7 mouse cellular contexts compared by ENCODE assay signal in the genomic region with DNA sequence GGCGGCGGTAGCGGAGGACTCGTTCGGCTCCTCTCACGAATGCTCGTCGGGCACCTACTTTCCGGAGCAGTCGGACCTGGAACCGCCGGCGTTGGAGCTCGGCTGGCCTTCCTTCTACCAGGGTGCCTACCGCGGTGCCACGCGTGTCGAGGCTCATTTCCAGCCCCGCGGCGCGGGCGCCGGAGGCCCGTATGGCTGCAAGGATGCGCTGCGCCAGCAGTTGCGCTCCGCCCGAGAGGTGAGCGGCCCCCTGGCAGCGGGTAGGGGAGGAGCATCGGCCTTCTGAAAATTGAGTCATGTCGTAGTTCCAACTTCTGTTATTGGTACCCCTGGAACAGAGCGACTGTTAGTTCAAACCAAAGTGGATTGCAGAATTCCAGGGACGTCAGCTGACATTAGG. TPM values are rescaled to one million over a fixed set of nuclear protein-coding genes. Genes with fewer than 3 reads are reported as not detected.
DNase-seq lines count a peak whose midpoint lies in the region; ATAC-seq and TF ChIP-seq lines count a peak whose summit lies in the region.

No protein-coding gene starts in this region.

- TF ChIP-seq POLR2A in limb, embryonic 14.5 days (IDR thresholded peaks at IDR 0.05; ENCODE audit: borderline replicate concordance, extremely low read depth, insufficient read depth, insufficient read length), result no peak

- H3K27ac ChIP-seq in neural tube, embryonic 11.5 days (ENCODE audit: low read depth, low read length), result peak overlapping the region; percentile 63
- no peak overlapping the region for H3K27ac ChIP-seq in forebrain, embryonic 16.5 days (ENCODE audit: low read length)
- H3K27ac ChIP-seq in limb, embryonic 14.5 days (replicated peaks; ENCODE audit: low read depth, low read length), result peak overlapping the region; percentile 67; the same call in 1 of the 2 replicates
- H3K27ac ChIP-seq in neural tube, embryonic 12.5 days, result no peak overlapping the region

- peak overlapping the region; percentile 70 for H3K9ac ChIP-seq in neural tube, embryonic 11.5 days (ENCODE audit: low read length)
- H3K9ac ChIP-seq in forebrain, embryonic 16.5 days (replicated peaks; ENCODE audit: low read depth, low read length), result peak overlapping the region; percentile 64
- peak overlapping the region; percentile 72 for H3K9ac ChIP-seq in limb, embryonic 14.5 days (ENCODE audit: low read depth, low read length, severe bottlenecking)
- H3K9ac ChIP-seq in neural tube, embryonic 12.5 days, result peak overlapping the region; percentile 73

- peak overlapping the region; percentile 79 for H3K4me3 ChIP-seq in neural tube, embryonic 11.5 days (ENCODE audit: low read depth, low read length)
- peak overlapping the region; percentile 68 for H3K4me3 ChIP-seq in forebrain, embryonic 16.5 days (replicated peaks; ENCODE audit: low read length)
- H3K4me3 ChIP-seq in limb, embryonic 14.5 days (replicated peaks; ENCODE audit: low read length), result peak overlapping the region; percentile 75
- peak overlapping the region; percentile 76 for H3K4me3 ChIP-seq in neural tube, embryonic 12.5 days

- H3K4me1 ChIP-seq in neural tube, embryonic 11.5 days (ENCODE audit: control insufficient read depth, insufficient read depth, low read length), result peaks cover 32% of the 10 kb centered on the region
- H3K4me1 ChIP-seq in forebrain, embryonic 16.5 days (replicated peaks; ENCODE audit: control insufficient read depth, insufficient read depth, low read length), result peaks cover 46% of the 10 kb centered on the region
- H3K4me1 ChIP-seq in limb, embryonic 14.5 days (ENCODE audit: control insufficient read depth, insufficient read depth, low read length), result peaks cover 33% of the 10 kb centered on the region
- H3K4me1 ChIP-seq in neural tube, embryonic 12.5 days, result peaks cover 44% of the 10 kb centered on the region

- peak overlapping the region; percentile 88 for H3K4me2 ChIP-seq in neural tube, embryonic 11.5 days (ENCODE audit: low read depth)
- H3K4me2 ChIP-seq in forebrain, embryonic 16.5 days (ENCODE audit: low read length), result peak overlapping the region; percentile 99
- peak overlapping the region; percentile 96 for H3K4me2 ChIP-seq in limb, embryonic 14.5 days (replicated peaks; ENCODE audit: low read depth, low read length, severe bottlenecking)
- peak overlapping the region; percentile 95 for H3K4me2 ChIP-seq in neural tube, embryonic 12.5 days (replicated peaks)

- no peaks in the 10 kb centered on the region for H3K27me3 ChIP-seq in neural tube, embryonic 11.5 days (ENCODE audit: control insufficient read depth, insufficient read depth, low read length)
- no peaks in the 10 kb centered on the region for H3K27me3 ChIP-seq in forebrain, embryonic 16.5 days (replicated peaks; ENCODE audit: control insufficient read depth, insufficient read depth, low read length)
- no peaks in the 10 kb centered on the region for H3K27me3 ChIP-seq in limb, embryonic 14.5 days (ENCODE audit: control insufficient read depth, insufficient read depth, low read length)
- no peaks in the 10 kb centered on the region for H3K27me3 ChIP-seq in neural tube, embryonic 12.5 days (replicated peaks)

- peak; percentile 58 for DNase-seq in neural tube, embryonic 11.5 days (ENCODE audit: low spot score)
- no peak for DNase-seq in neural tube, embryonic 10.5 days (ENCODE audit: extremely low spot score, low spot score)
- peak; percentile 56 for DNase-seq in adrenal gland, postnatal 14 days
- DNase-seq in limb, embryonic 14.5 days (ENCODE audit: low spot score), result no peak
- DNase-seq in adipocyte (ENCODE audit: low spot score), result no peak

- under 1% methylated on average over 37 of the region's 37 CpGs for WGBS in neural tube, embryonic 11.5 days
- WGBS in forebrain, embryonic 16.5 days, result under 1% methylated on average over 37 of the region's 37 CpGs
- WGBS in limb, embryonic 14.5 days, result under 1% methylated on average over 35 of the region's 37 CpGs
- WGBS in neural tube, embryonic 12.5 days, result under 1% methylated on average over 37 of the region's 37 CpGs

- ATAC-seq in neural tube, embryonic 11.5 days (ENCODE audit: insufficient read depth, low FRiP score, low TSS enrichment), result peak; percentile 28
- ATAC-seq in forebrain, embryonic 16.5 days, result peak; percentile 9
- ATAC-seq in limb, embryonic 14.5 days (ENCODE audit: low FRiP score, low read depth), result no peak
- ATAC-seq in neural tube, embryonic 12.5 days (ENCODE audit: low FRiP score, low read depth), result peak; percentile 38

- H3K36me3 ChIP-seq in neural tube, embryonic 11.5 days (ENCODE audit: control insufficient read depth, insufficient read depth, low read length), result no peaks in the 10 kb centered on the region; the same call in 1 of the 2 replicates
- no peaks in the 10 kb centered on the region for H3K36me3 ChIP-seq in forebrain, embryonic 16.5 days (ENCODE audit: control insufficient read depth, insufficient read depth)
- 0 out of 2 replicates have a peak, but pooled peaks cover 9% of the 10 kb centered on the region for H3K36me3 ChIP-seq in limb, embryonic 14.5 days (ENCODE audit: control insufficient read depth, insufficient read depth, low read length)
- H3K36me3 ChIP-seq in neural tube, embryonic 12.5 days, result 0 out of 2 replicates have a peak, but pooled peaks cover 6% of the 10 kb centered on the region

- no peaks in the 10 kb centered on the region for H3K9me3 ChIP-seq in neural tube, embryonic 11.5 days (ENCODE audit: control insufficient read depth, low read length)
- H3K9me3 ChIP-seq in forebrain, embryonic 16.5 days (ENCODE audit: control insufficient read depth, low read length), result no peaks in the 10 kb centered on the region
- no peaks in the 10 kb centered on the region for H3K9me3 ChIP-seq in limb, embryonic 14.5 days (ENCODE audit: control insufficient read depth, low read length)
- H3K9me3 ChIP-seq in neural tube, embryonic 12.5 days, result no peaks in the 10 kb centered on the region

RNA-seq across cellular contexts. Expression of a gene that starts 0.5 kb away (rescaled TPM):
- 41.1 and 45.2 TPM in 2 replicates for polyA plus RNA-seq in neural tube, embryonic 11.5 days (2014; fragmentation: Nextera tagmentation; extraction: Ambion mirVana)
- total RNA-seq in adrenal gland, postnatal 14 days (2021), result 5.8 TPM in 2 replicates
- polyA plus RNA-seq in forebrain, embryonic 16.5 days (2015; fragmentation: Nextera tagmentation; extraction: Ambion mirVana), result 18.5 and 20.6 TPM in 2 replicates
- polyA plus RNA-seq in limb, embryonic 14.5 days (2012; rRNA removed), result 38.5 and 48.6 TPM in 2 replicates
- polyA plus RNA-seq in limb, embryonic 14.5 days (2014; fragmentation: Nextera tagmentation; extraction: Ambion mirVana), result 35.0 and 39.7 TPM in 2 replicates
- 29.2 and 30.9 TPM in 2 replicates for polyA plus RNA-seq in neural tube, embryonic 12.5 days (2016; fragmentation: Nextera tagmentation; extraction: Ambion mirVana)

RNA-seq across cellular contexts. Expression of a gene that starts 26.3 kb away (rescaled TPM):
- polyA plus RNA-seq in neural tube, embryonic 11.5 days (2014; fragmentation: Nextera tagmentation; extraction: Ambion mirVana), result 16.5 and 17.9 TPM in 2 replicates
- total RNA-seq in adrenal gland, postnatal 14 days (2021), result 10.0 and 19.6 TPM in 2 replicates
- polyA plus RNA-seq in forebrain, embryonic 16.5 days (2015; fragmentation: Nextera tagmentation; extraction: Ambion mirVana), result 16.5 and 17.7 TPM in 2 replicates
- polyA plus RNA-seq in limb, embryonic 14.5 days (2012; rRNA removed), result 24.2 and 29.5 TPM in 2 replicates
- 12.3 and 13.7 TPM in 2 replicates for polyA plus RNA-seq in limb, embryonic 14.5 days (2014; fragmentation: Nextera tagmentation; extraction: Ambion mirVana)
- 15.9 and 16.3 TPM in 2 replicates for polyA plus RNA-seq in neural tube, embryonic 12.5 days (2016; fragmentation: Nextera tagmentation; extraction: Ambion mirVana)

Comparison
In these comparisons a context has a peak if more than half of its experiments do, and no peak if none do; other contexts are left out.
1. DNase-seq: peak in neural tube, embryonic 11.5 days (single experiment) and adrenal gland, postnatal 14 days (single experiment); none in neural tube, embryonic 10.5 days (single experiment), limb, embryonic 14.5 days (single experiment) and adipocyte (single experiment).
2. H3K27ac ChIP-seq: peak in neural tube, embryonic 11.5 days (single experiment) and limb, embryonic 14.5 days (single experiment); none in forebrain, embryonic 16.5 days (single experiment) and neural tube, embryonic 12.5 days (single experiment).
3. Peak in every context shown above with its lines, with median percentiles within 50 percentile points of each other: H3K4me2 ChIP-seq, H3K4me3 ChIP-seq and H3K9ac ChIP-seq.